Mouse (Mus musculus) embryonic facial prominence, embryonic 11.5 days (tissue): ENCODE data around the gene Stard13. TPM values are rescaled to one million over a fixed set of nuclear protein-coding genes. Genes with fewer than 3 reads are reported as not detected.
A peak's percentile ranks its signal among the peaks of the same experiment; 100 is the strongest.

Source experiments
- ATAC-seq: fragments of 200-750 bp; cut with Nextera tagmentation; replicated peaks from 2 replicates; pipeline ENCODE4 v1.8.0; 2017; ENCODE audit warnings: low read depth; ENCODE audit not compliant: insufficient number of reproducible peaks, low FRiP score, low TSS enrichment
- DNase-seq: peaks from one replicate; pipeline ENCODE4 v3.0.0-alpha.2; 2015; ENCODE audit warnings: low spot score
- H3K27ac ChIP-seq: fragments of 300-500 bp; sonication (generic); replicated peaks from 2 replicates; pipeline ENCODE4 v1.5.1; 2014; ENCODE audit warnings: mild to moderate bottlenecking, low read depth, low read length, control low read depth
- H3K27me3 ChIP-seq: fragments of 300-500 bp; sonication (generic); 2 replicates; pipeline ENCODE4 v1.6.1; 2014; ENCODE audit warnings: mild to moderate bottlenecking, low read length, moderate library complexity, mixed read lengths; ENCODE audit not compliant: control insufficient read depth, insufficient read depth
- H3K36me3 ChIP-seq: fragments of 300-500 bp; sonication (generic); replicated peaks from 2 replicates; pipeline ENCODE4 v1.6.1; 2014; ENCODE audit warnings: low read depth, mild to moderate bottlenecking, low read length, moderate library complexity, mixed read lengths; ENCODE audit not compliant: control insufficient read depth, insufficient read depth
- H3K4me1 ChIP-seq: fragments of 300-500 bp; sonication (generic); 2 replicates; pipeline ENCODE4 v1.6.1; 2014; ENCODE audit warnings: low read length, mixed read lengths; ENCODE audit not compliant: control insufficient read depth, insufficient read depth
- H3K4me2 ChIP-seq: fragments of 300-500 bp; sonication (generic); 2 replicates; pipeline ENCODE4 v1.6.1; 2014; ENCODE audit warnings: low read depth, mild to moderate bottlenecking, control low read depth, low read length, moderate library complexity
- H3K4me3 ChIP-seq: fragments of 300-500 bp; sonication (generic); 2 replicates; pipeline ENCODE4 v1.5.1; 2014; ENCODE audit warnings: low read depth, low read length, control low read depth
- H3K9ac ChIP-seq: fragments of 300-500 bp; sonication (generic); replicated peaks from 2 replicates; pipeline ENCODE4 v1.6.1; 2014; ENCODE audit warnings: mild to moderate bottlenecking, control low read depth, low read length
- H3K9me3 ChIP-seq: fragments of 300-500 bp; sonication (generic); replicated peaks from 2 replicates; pipeline ENCODE4 v1.6.1; 2016; ENCODE audit warnings: mild to moderate bottlenecking, low read length, inconsistent platforms, mixed read lengths; ENCODE audit not compliant: control insufficient read depth
- WGBS: fragments of 180-500 bp; shearing (Covaris S2); extraction: QIAGEN DNeasy Blood & Tissue Kit; methylation state at CpG from one replicate; pipeline ENCODE4 v1.1.7; 2014; 5-methylcytosine and 5-hydroxymethylcytosine counted together
- polyA plus RNA-seq: library from polyadenylated mRNA; unstranded; fragments of >200 nt; fragmentation: Nextera tagmentation; extraction: Ambion mirVana; gene quantifications from 2 replicates; pipeline ENCODE4 v1.2.1, GENCODE M21; 2014

Gene Stard13
- polyA plus RNA-seq, 1 experiment from 2014 or later, result 3.4 TPM

DNA sequence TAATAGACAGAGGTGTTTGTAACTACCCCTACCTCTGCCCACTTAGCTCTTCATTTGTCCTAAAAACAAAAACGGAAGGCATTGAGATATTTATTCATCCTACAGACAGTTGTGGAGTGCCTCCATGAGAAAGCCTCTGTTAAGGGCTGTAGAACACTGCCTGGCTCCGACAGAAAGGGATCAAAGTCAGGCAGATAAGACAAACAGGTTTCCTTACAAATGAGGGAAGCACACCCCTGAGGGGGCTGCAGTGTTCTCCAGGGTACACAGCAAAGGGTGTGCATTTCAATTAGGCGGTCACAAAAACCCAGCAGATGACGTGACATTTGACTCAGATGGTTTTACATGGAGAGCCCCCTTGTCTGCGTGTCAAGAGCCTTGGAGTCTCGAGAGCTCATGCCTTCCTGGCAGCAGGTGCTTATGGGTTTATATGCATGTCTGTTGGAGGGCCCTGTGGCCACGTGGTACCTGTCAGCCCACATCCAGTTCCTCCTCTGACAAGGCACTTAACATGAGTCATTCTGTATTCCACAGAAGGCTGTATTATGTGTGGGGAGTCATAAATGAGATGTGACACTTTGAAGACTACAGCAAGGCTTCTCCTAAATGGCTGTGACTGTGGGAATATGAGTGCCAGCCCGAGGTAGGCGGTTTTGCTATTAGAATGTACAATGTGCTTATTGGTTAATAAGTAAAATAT is 129.1 kb downstream of the Stard13 start:
- no peaks in the 10 kb centered on the region for H3K27me3 ChIP-seq
- no peak overlapping the region for H3K27ac ChIP-seq
- no peak overlapping the region for H3K4me2 ChIP-seq
- H3K9ac ChIP-seq, result no peak overlapping the region
- no peaks in the 10 kb centered on the region for H3K36me3 ChIP-seq
- H3K4me3 ChIP-seq, result no peak overlapping the region
- DNase-seq (no peak), ATAC-seq (0 out of 2 replicates have a peak, but pooled peaks have one; percentile 55)
- 69% methylated on average over 9 of the region's 9 CpGs for WGBS
- no peaks in the 10 kb centered on the region for H3K4me1 ChIP-seq
- H3K9me3 ChIP-seq, result no peaks in the 10 kb centered on the region

DNA sequence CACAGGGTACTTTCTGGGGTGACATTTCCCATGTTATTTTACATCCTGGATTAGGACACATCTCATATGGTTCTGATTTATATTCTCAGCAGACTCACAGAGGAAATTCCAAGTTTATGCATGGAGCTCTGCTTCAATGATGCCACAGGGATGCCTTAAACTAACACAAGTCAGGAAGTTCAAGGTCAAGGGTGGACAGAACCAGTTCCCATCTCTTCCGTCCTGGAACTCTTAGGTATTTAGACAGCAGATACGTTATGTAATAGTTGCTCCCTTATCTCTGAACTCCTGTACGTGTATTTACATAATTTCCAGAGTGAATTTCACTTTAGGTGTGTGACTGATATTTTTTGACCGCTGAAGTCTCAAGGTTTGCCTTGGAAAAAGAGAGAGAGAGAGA is 130.4 kb downstream of the Stard13 start:
- no peak overlapping the region for H3K27ac ChIP-seq
- no peaks in the 10 kb centered on the region for H3K27me3 ChIP-seq
- no peak overlapping the region for H3K4me3 ChIP-seq
- no peak overlapping the region for H3K9ac ChIP-seq
- H3K9me3 ChIP-seq, result no peaks in the 10 kb centered on the region
- ATAC-seq (no peak), DNase-seq (peak; percentile 47)
- 56% methylated on average over 4 of the region's 4 CpGs for WGBS
- no peaks in the 10 kb centered on the region for H3K36me3 ChIP-seq
- H3K4me2 ChIP-seq, result no peak overlapping the region
- no peaks in the 10 kb centered on the region for H3K4me1 ChIP-seq

DNA sequence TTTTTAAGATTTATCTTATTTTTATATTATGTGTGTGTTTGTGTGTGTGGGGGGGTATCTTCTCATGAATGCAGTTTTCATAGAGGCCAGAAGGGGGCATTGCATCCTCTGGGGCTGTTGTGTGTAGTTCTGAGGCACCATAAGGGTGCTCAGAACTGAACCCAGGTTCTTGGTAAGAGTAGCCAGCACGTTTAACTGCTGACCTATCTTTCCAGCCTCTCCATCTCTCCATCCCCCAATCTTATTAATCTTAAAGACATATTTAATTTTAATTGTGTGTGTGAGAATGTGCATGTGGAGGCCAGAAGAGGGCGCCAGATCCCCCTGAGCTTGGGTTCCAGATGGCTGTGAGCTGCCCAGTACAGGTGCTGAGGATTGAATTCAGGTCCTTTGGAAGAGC is 131.4 kb downstream of the Stard13 start:
- 49% methylated on average over 2 of the region's 2 CpGs for WGBS
- DNase-seq (no peak), ATAC-seq (no peak)
- Histone ChIP-seq H3K9ac (no peak overlapping the region), H3K27me3 (no peaks in the 10 kb centered on the region), H3K9me3 (no peaks in the 10 kb centered on the region), H3K4me1 (no peaks in the 10 kb centered on the region), H3K4me2 (no peak overlapping the region), H3K4me3 (no peak overlapping the region), H3K27ac (no peak overlapping the region), H3K36me3 (no peaks in the 10 kb centered on the region)

DNA sequence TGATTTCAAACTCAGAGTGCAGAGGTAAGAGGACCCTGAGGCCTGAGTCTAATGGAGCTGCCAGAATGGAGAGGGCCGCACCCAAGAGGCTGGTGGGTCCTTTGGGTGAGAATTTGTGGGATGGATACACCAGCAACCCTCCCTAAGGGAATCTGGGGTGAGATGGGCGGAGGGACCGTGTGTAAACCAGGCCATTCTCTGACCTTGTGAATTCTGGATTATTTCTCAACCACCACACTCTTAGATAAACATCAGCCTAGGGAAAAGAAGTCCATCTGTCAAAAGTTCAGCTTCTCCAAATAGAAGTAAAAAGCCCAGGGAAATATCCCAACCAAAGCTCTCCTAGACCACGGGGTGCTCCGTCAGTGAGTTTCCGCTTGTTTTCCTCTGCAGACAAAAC is 137.6 kb downstream of the Stard13 start:
- no peaks in the 10 kb centered on the region for H3K27me3 ChIP-seq
- ATAC-seq (no peak), DNase-seq (no peak)

DNA sequence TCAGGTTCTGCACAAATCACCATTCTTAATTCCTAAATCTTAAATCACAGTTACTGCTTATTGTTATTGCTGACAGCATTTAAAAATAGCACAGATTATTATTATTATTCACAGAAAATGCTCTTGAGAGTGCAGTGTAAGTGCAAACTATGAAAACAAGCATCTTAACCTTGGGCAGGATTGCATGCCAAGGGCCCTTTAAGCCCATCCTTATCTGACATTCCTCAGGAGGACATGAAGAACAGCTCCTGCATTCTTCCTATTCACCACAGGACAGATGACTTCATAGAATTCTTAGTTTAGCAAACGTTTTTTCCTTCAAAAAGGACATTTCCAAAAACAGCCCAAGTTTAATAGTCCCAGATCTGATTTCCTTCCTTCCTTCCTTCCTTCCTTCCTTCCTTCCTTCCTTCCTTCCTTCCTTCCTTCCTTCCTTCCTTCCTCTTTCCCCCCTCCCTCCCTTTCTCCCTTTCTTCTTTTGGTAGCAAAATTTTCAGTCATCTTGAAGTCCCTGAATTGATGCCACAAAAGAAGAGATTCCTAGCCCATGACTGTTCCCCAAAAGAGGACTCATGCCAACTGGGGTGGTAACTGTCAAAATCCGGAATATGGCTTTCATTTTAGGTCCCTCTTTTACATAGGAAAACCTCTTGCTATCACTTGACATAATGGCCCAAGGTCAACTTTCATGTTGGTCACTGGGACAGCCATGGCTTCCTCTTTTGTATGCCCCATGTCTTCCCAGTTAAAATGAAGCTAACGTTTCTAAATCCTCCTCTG is 140.6 kb downstream of the Stard13 start:
- Histone ChIP-seq H3K36me3 (no peaks in the 10 kb centered on the region), H3K9ac (no peak overlapping the region), H3K4me2 (no peak overlapping the region), H3K4me1 (no peaks in the 10 kb centered on the region), H3K4me3 (no peak overlapping the region), H3K9me3 (no peaks in the 10 kb centered on the region), H3K27me3 (no peaks in the 10 kb centered on the region), H3K27ac (no peak overlapping the region)
- 76% methylated on average over 3 of the region's 3 CpGs for WGBS
- DNase-seq (no peak), ATAC-seq (no peak)

More for the DNA sequence above, 137.6 kb downstream of the Stard13 start:
- H3K4me1 ChIP-seq, result no peaks in the 10 kb centered on the region
- H3K4me2 ChIP-seq, result no peak overlapping the region
- no peak overlapping the region for H3K9ac ChIP-seq
- WGBS, result 76% methylated on average over 6 of the region's 6 CpGs
- no peak overlapping the region for H3K27ac ChIP-seq
- no peaks in the 10 kb centered on the region for H3K9me3 ChIP-seq
- no peak overlapping the region for H3K4me3 ChIP-seq
- no peaks in the 10 kb centered on the region for H3K36me3 ChIP-seq

DNA sequence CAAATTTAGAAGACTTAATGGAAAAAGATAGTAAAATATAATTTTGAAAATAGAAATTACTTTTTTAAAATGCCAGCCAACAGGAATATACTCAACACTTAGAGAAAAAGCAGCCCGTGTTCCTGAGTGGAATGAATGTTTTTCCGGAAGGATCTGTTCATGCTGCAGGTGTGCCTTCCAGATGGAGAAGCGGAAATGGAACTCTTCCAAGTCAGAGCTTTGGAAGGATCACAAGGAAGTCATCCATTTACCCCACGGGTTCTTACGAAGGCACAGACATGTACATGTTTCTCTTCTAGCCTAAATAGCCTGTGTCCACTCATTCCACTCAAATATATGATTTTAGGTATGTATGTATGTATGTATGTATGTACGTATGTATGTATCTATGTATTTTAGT is 142.6 kb downstream of the Stard13 start:
- no peak for ATAC-seq
- WGBS, result 96% methylated on average over 6 of the region's 6 CpGs
- H3K27me3 ChIP-seq, result no peaks in the 10 kb centered on the region
- no peak overlapping the region for H3K4me3 ChIP-seq
- H3K36me3 ChIP-seq, result no peaks in the 10 kb centered on the region
- no peaks in the 10 kb centered on the region for H3K9me3 ChIP-seq
- no peak overlapping the region for H3K9ac ChIP-seq
- no peaks in the 10 kb centered on the region for H3K4me1 ChIP-seq
- no peak for DNase-seq
- H3K4me2 ChIP-seq, result no peak overlapping the region
- H3K27ac ChIP-seq, result no peak overlapping the region

DNA sequence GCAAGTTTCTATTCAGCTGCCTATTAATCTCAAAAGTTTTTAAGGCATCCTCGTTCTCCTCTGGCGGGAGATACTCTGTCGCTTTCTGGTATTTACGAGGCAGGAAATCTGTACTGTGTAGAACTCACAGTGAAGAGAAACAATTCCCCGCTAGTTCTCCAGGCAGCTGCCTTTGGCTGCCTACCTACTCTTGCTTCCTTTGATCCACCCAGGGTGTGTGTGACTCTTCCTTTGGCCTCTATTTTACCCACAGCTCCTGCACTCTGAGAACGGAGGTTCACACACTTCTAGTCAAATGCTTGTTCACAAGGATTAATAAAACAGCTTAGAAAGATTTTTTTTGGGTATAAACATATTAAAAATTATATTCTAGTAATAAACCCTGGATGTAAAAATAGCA is 144.4 kb downstream of the Stard13 start:
- Histone ChIP-seq H3K4me3 (no peak overlapping the region), H3K27me3 (no peaks in the 10 kb centered on the region), H3K27ac (no peak overlapping the region), H3K36me3 (no peaks in the 10 kb centered on the region), H3K4me2 (no peak overlapping the region), H3K4me1 (no peaks in the 10 kb centered on the region), H3K9ac (no peak overlapping the region), H3K9me3 (no peaks in the 10 kb centered on the region)
- WGBS, result 71% methylated on average over 6 of the region's 6 CpGs
- ATAC-seq, result no peak
- DNase-seq, result no peak
